Mouse (Mus musculus): ENCODE results near the gene Zcchc14. TPM values are rescaled to one million over a fixed set of nuclear protein-coding genes. Genes with fewer than 3 reads are reported as not detected.
"Not testable (repeated sequence)": the region's sequence is repeated elsewhere in the genome, so short reads cannot be mapped to it uniquely, and the experiment has no call there.

Zcchc14 gene
- total RNA-seq, 1 experiment from 2014 or later: not detected

GRCm38 (mm10) chr8:121636180-121636579, 16.5 kb downstream of the Zcchc14 start:
- no peak for ATAC-seq (replicated peaks; ENCODE audit: insufficient number of reproducible peaks, low FRiP score, low TSS enrichment, poor library complexity, severe bottlenecking)

- no peak for ATAC-seq (replicated peaks; ENCODE audit: insufficient number of reproducible peaks, low FRiP score, low TSS enrichment, poor library complexity, severe bottlenecking)
Observed at GRCm38 (mm10) chr8:121635534-121635933, 17.2 kb downstream of the Zcchc14 start.

GRCm38 (mm10) chr8:121632401-121632800, 20.3 kb downstream of the Zcchc14 start:
- ATAC-seq (replicated peaks; ENCODE audit: insufficient number of reproducible peaks, low FRiP score, low TSS enrichment, poor library complexity, severe bottlenecking): no peak

- no peak for ATAC-seq (replicated peaks; ENCODE audit: insufficient number of reproducible peaks, low FRiP score, low TSS enrichment, poor library complexity, severe bottlenecking)
Observed at GRCm38 (mm10) chr8:121631645-121632071, 21.0 kb downstream of the Zcchc14 start.

- no peak for ATAC-seq (replicated peaks; ENCODE audit: insufficient number of reproducible peaks, low FRiP score, low TSS enrichment, poor library complexity, severe bottlenecking)
Observed at GRCm38 (mm10) chr8:121628681-121629080, 24.0 kb downstream of the Zcchc14 start.

GRCm38 (mm10) chr8:121623043-121623442, 29.7 kb downstream of the Zcchc14 start:
- no peak for ATAC-seq (replicated peaks; ENCODE audit: insufficient number of reproducible peaks, low FRiP score, low TSS enrichment, poor library complexity, severe bottlenecking)

GRCm38 (mm10) chr8:121621879-121622278, 30.8 kb downstream of the Zcchc14 start:
- ATAC-seq (replicated peaks; ENCODE audit: insufficient number of reproducible peaks, low FRiP score, low TSS enrichment, poor library complexity, severe bottlenecking): no peak

- ATAC-seq (replicated peaks; ENCODE audit: insufficient number of reproducible peaks, low FRiP score, low TSS enrichment, poor library complexity, severe bottlenecking): no peak
Observed at GRCm38 (mm10) chr8:121620801-121621516, 31.7 kb downstream of the Zcchc14 start.

- ATAC-seq (replicated peaks; ENCODE audit: insufficient number of reproducible peaks, low FRiP score, low TSS enrichment, poor library complexity, severe bottlenecking): no peak
Observed at GRCm38 (mm10) chr8:121619401-121619995, 33.2 kb downstream of the Zcchc14 start.

- no peak for ATAC-seq (replicated peaks; ENCODE audit: insufficient number of reproducible peaks, low FRiP score, low TSS enrichment, poor library complexity, severe bottlenecking)
Observed at GRCm38 (mm10) chr8:121613419-121613818, 39.3 kb downstream of the Zcchc14 start.

GRCm38 (mm10) chr8:121609916-121610315, 42.8 kb downstream of the Zcchc14 start:
- no peak for ATAC-seq (replicated peaks; ENCODE audit: insufficient number of reproducible peaks, low FRiP score, low TSS enrichment, poor library complexity, severe bottlenecking)

GRCm38 (mm10) chr8:121609251-121609650, 43.5 kb downstream of the Zcchc14 start:
- no peak for ATAC-seq (replicated peaks; ENCODE audit: insufficient number of reproducible peaks, low FRiP score, low TSS enrichment, poor library complexity, severe bottlenecking)

GRCm38 (mm10) chr8:121607661-121608060, 45.0 kb downstream of the Zcchc14 start:
- ATAC-seq (replicated peaks; ENCODE audit: insufficient number of reproducible peaks, low FRiP score, low TSS enrichment, poor library complexity, severe bottlenecking): no peak

GRCm38 (mm10) chr8:121603801-121604200, 48.9 kb downstream of the Zcchc14 start:
- no peak for ATAC-seq (replicated peaks; ENCODE audit: insufficient number of reproducible peaks, low FRiP score, low TSS enrichment, poor library complexity, severe bottlenecking)

GRCm38 (mm10) chr8:121602860-121603259, 49.8 kb downstream of the Zcchc14 start:
- no peak for ATAC-seq (replicated peaks; ENCODE audit: insufficient number of reproducible peaks, low FRiP score, low TSS enrichment, poor library complexity, severe bottlenecking)

- ATAC-seq (replicated peaks; ENCODE audit: insufficient number of reproducible peaks, low FRiP score, low TSS enrichment, poor library complexity, severe bottlenecking): no peak
Observed at GRCm38 (mm10) chr8:121602411-121602810, 50.3 kb downstream of the Zcchc14 start.

GRCm38 (mm10) chr8:121599842-121600241, 52.9 kb downstream of the Zcchc14 start:
- ATAC-seq (replicated peaks; ENCODE audit: insufficient number of reproducible peaks, low FRiP score, low TSS enrichment, poor library complexity, severe bottlenecking): no peak

- peak; percentile 60; the same call in 1 of the 2 replicates for ATAC-seq (replicated peaks; ENCODE audit: insufficient number of reproducible peaks, low FRiP score, low TSS enrichment, poor library complexity, severe bottlenecking)
Observed at GRCm38 (mm10) chr8:121598892-121599291, 53.8 kb downstream of the Zcchc14 start.

GRCm38 (mm10) chr8:121598190-121598589, 54.5 kb downstream of the Zcchc14 start:
- no peak for ATAC-seq (replicated peaks; ENCODE audit: insufficient number of reproducible peaks, low FRiP score, low TSS enrichment, poor library complexity, severe bottlenecking)

- not testable (repeated sequence) for ATAC-seq (replicated peaks; ENCODE audit: insufficient number of reproducible peaks, low FRiP score, low TSS enrichment, poor library complexity, severe bottlenecking)
Observed at GRCm38 (mm10) chr8:121597492-121597891, 55.2 kb downstream of the Zcchc14 start.

All from monocyte, adult 5-6 weeks (primary cell).